Mouse (Mus musculus) mesoderm, embryonic 11.5 days (tissue): Measurements from ENCODE around the gene Slc10a7.
A peak's percentile ranks its signal among the peaks of the same experiment; 100 is the strongest.
"Not testable (repeated sequence)": the region's sequence is repeated elsewhere in the genome, so short reads cannot be mapped to it uniquely, and the experiment has no call there.

Source experiments
- DNase-seq: peaks from one replicate; pipeline ENCODE4 v3.0.0-alpha.2; 2012; ENCODE audit warnings: low read depth, low spot score

Slc10a7 gene

GRCm38 (mm10) chr8:78667399-78667798 lies 158.3 kb downstream of the Slc10a7 start:
- no peak for DNase-seq

DNA sequence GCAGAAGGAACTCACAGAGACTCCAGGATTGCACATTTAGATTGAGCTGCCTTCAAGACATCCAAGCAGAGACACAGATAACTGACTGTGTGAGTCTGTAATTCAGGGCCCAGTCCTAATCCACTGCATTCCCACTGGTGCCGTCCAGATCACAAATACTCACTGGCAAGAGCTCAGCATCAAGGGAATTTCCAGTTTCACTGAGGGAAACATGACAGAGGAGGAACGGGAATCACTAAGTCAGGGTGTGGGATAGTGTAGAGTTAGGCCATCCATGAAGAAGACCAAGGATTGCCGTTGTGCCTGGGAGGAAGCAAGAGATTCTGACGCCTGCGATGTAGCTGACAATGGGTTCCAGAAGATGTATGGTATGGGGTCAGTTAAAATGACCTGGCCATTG lies 159.1 kb downstream of the Slc10a7 start:
- DNase-seq, result no peak

DNA sequence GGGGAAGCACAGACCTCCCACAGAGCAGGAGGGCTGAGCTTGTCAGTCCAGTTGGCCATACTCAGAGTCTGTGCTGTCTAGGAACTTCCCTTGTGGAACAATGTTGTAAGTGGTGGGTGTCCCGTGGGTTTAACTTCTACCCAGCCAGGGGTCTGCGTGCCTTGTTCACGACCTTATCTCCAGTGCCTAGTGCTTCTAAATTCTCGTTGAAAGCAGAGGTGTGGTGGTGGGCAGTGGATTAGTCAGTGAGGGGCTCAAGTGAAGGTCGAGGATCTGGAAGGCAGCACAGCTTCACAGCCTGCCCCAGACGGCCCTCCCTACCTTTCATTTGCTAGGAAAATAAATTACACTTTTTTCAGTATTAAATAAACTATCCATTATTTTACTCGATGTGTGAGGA lies 161.1 kb downstream of the Slc10a7 start:
- no peak for DNase-seq

DNA sequence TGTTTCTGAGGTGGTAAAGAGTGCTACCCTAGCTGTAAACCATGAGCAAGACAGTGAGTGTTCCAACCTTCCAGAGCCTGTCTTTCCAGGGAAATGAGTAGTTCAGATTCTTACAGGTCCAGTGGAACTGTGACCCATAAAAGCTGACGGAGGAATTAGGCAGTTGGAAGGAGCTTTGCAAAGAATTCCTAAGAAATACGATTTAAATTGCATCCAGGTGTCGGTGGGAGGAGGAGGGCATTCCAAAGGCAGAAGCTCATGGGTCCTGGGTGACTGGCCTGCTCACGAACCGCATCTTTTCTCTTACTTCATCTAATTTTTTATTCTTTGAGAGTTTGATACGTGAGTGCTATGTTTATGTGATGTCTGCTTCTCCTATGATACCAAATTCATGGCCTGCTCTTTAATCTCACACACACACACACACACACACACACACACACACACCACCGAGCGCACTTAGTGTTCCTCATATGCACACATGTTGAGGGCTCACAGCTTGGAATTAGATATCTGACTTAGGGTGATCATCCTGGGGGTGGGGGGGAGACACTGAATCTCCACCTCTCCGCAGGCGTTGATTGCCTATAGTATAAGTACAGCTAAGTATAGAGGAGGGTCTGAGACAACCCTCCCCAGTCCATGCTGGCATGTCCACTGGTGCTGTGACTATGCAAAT lies 169.5 kb downstream of the Slc10a7 start:
- peak; percentile 62 for DNase-seq

GRCm38 (mm10) chr8:78690795-78691194 lies 181.6 kb downstream of the Slc10a7 start:
- no peak for DNase-seq

GRCm38 (mm10) chr8:78698331-78698741 lies 189.2 kb downstream of the Slc10a7 start:
- no peak for DNase-seq

DNA sequence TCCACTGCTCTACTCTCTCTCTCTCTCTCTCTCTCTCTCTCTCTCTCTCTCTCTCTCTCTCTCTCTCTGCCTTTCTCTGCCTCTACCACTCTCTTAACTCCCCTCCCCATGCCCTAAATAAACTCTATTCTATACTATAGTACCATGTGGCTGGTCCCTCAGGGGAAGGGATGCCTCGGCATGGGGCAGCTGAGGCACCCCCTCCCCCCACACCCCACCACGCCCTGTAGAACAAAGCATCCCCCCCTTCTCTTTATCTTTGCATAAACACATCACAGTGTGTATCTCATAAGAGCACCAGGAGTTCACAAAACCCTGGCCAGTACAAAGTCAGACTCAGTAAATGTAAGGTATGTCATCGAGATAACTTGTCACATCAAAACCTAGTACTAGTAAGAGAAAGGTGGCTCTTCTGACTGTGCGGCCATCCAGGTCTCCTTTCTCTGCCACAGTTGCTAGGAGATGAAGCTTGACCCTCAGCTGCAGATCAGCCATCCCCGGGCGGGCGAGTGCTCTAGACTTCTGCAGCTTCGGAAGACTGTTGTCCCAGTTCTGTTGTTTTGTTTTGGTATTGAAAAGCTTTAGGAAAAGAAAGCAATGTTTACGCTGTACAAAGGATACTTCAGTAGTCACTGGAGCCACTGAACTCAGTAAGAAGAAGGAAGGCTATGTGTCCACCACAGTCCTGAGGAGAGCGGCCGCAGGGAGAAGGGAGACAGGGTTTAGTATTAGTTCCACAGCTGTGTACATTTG lies 194.1 kb downstream of the Slc10a7 start:
- no peak for DNase-seq

DNA sequence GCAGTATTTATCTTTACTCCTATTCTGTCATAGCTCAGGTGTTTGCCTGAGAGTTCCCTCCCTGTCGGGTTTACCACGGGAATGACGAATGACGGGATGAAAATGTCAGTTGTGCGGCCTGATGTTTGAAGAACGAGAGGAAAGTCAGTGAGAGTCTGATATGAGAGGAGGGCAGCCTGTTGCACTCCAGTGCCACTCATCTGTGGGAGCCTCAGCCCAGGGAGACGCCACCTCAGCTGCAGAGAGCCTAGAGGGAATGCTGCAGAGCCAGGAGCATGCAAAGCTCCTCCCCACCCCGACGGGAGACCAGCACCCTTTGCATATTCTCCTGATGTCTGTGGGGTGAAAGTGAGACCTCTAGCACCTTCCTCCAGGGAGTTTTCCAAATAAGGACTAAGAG lies 196.8 kb downstream of the Slc10a7 start:
- DNase-seq, result no peak

DNA sequence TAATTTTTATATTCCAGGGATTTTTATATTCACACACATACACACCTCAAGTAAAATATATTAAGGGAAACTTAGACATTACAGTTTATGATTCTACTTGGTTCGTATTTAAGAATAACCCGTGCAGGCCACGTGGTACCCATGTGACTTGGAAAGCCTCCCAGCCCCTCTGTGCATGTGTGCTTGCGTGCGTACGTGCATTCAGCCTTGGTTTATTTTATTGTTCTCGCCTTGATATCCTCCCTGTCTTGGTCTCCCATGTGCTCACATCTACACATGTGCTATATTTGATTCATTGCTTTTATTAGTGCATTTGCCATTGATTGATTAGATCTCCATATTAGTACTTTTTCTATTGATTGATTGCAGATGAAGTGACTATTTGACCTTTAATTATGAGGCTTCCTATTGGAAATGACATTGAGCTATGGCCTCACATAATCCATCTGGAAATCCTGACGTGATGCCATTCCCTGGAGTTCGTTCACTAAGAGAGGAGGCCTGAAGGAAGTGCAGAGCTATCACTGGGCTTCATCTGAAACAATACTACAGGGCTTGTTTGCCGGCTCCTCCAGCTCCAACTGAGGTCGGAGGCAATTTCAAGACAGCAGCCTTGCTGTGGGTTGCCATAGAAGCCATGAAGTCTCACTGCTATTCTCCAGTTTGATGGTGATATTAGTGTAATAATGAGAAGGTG lies 200.9 kb downstream of the Slc10a7 start:
- no peak for DNase-seq

- DNase-seq, result no peak
Measured at GRCm38 (mm10) chr8:78710961-78711360, 201.8 kb downstream of the Slc10a7 start.

- no peak for DNase-seq
Measured at GRCm38 (mm10) chr8:78714880-78715279, 205.7 kb downstream of the Slc10a7 start.

- no peak for DNase-seq
Measured at GRCm38 (mm10) chr8:78716546-78716945, 207.4 kb downstream of the Slc10a7 start.

- not testable (repeated sequence) for DNase-seq
Measured at GRCm38 (mm10) chr8:78717191-78717590, 208.0 kb downstream of the Slc10a7 start.

GRCm38 (mm10) chr8:78719279-78720040 lies 210.3 kb downstream of the Slc10a7 start:
- DNase-seq, result no peak

GRCm38 (mm10) chr8:78720041-78720414 lies 210.9 kb downstream of the Slc10a7 start:
- peak; percentile 34 for DNase-seq

DNA sequence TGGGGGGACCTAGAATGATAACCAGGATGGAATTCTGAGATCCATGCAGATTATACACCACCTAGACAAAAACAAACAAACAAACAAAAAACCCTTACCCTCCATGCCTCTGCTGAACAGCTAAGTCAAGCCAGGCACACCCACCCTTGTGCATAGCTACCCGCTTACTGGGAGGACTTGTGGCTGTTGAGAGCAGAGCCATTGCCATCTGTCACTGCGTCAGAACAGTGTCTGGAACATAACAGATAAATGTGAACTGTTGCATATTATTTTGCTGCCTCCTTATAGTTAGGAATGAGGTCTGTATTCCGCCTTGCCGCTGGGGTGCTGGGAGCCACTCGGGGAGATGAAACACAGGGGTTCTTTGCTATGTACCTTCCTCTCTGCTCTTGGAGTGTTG lies 212.4 kb downstream of the Slc10a7 start:
- no peak for DNase-seq

DNA sequence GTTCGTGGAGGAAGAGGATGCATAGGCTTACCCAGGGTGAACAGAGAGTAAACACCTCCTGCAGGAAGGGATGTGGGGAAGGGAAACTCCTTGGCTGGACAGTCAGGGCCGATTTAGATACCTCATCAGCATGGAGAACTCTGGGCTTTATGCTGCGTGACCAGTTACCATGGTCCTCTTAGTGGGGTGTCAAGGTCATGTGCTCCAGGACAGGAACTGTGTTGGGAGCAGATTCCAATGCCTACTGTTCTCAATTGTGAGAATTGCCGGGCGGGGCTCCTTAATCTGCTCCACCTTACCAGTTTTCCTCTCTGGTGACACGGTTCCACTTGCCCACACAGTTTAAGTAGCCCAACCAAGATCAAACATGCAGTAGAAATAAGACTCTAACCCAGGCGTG lies 213.1 kb downstream of the Slc10a7 start:
- no peak for DNase-seq

DNA sequence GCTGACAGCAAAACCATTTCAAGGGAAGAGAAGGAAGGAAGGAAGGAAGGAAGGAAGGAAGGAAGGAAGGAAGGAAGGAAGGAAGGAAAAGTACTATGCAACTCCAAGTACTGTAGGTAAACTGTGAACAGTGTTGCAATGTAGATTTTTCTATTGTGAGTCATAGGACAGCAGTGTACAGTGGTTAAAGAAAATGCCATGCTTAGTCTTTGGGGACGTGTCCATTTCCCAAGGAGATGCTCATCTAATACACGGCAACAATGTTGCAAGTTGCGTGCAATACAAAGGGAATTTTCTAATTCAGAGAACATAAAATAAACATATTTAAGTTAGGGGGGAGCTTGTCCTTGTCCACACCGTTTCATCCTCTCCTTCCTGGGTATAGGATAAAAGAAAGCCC lies 215.7 kb downstream of the Slc10a7 start:
- DNase-seq, result no peak

- no peak for DNase-seq
Measured at GRCm38 (mm10) chr8:78728240-78728639, 219.1 kb downstream of the Slc10a7 start.

- no peak for DNase-seq
Measured at GRCm38 (mm10) chr8:78732410-78732809, 223.3 kb downstream of the Slc10a7 start.

DNA sequence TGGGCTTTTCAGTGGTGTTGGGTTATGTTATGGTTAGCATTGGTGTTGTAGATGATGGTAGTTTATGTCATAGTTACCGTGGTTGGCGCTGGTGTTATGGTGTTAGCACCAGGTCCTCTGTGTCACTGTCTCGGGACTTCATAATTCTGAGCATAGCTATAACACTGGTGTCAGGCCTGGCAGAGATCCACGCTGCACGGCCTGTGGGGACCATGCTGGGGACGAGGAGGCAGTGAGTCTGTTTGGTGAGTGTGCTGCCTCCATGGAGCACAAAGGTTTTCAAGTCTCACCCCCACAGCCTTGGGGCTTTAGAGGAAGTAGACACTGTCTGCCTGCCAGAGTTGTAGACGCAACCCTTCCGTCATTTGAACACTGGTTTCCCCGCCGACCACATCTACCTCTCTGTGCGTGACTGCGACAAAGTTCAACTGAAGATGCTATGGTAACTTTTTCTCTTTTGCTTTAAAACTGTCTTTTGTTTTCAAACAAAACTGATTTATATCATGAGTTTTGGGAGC lies 223.9 kb downstream of the Slc10a7 start:
- DNase-seq, result no peak
